Mouse (Mus musculus): Measurements from ENCODE around the gene Fam120b.

DNA sequence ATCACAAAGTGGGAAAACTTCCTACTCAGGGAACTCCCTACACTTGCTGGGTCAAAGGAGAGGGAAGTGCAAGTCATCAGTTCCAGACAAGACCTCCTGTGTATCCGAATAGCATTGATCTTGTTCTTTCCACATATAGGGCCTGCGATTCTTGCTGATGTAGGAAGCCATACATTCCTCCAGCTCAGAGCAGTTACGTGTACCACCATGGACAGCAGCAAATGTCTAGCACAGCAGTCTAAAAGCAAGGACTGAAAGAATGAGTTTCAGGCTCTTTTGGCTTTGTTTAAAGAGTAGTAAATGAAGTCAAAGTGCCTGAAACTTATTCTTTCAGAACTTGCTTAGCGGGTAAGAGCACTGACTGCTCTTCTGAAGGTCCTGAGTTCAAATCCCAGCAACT is 59.2 kb downstream of the Fam120b start:
- no peak for TF ChIP-seq POLR2A (IDR thresholded peaks at IDR 0.05; ENCODE audit: control insufficient read depth, extremely low read depth, insufficient read depth, low read length, poor library complexity)
- TF ChIP-seq CTCF (IDR thresholded peaks at IDR 0.05; ENCODE audit: borderline replicate concordance, control insufficient read depth, extremely low read depth, insufficient read depth, low read length, poor library complexity), result no peak
